Mouse (Mus musculus) frontal cortex, adult 2 months (tissue): ENCODE results near the gene Sun2. TPM values are rescaled to one million over a fixed set of nuclear protein-coding genes. Genes with fewer than 3 reads are reported as not detected.
A peak's percentile ranks its signal among the peaks of the same experiment; 100 is the strongest.

Experiments used
- DNase-seq, 2 experiments: peaks; one replicate each; pipeline ENCODE4 v3.0.0; 2022; ENCODE audit warnings: low spot score in 1 of 2; ENCODE audit errors: extremely low spot score in 1 of 2
- polyA plus RNA-seq: library from polyadenylated mRNA; depleted of rRNA; stranded (reverse); fragments of >200 nt; gene quantifications from 2 replicates; pipeline ENCODE4 v1.2.3, GENCODE M21; 2012

Sun2 gene
- polyA plus RNA-seq, 1 experiment = 30.4 TPM

DNA sequence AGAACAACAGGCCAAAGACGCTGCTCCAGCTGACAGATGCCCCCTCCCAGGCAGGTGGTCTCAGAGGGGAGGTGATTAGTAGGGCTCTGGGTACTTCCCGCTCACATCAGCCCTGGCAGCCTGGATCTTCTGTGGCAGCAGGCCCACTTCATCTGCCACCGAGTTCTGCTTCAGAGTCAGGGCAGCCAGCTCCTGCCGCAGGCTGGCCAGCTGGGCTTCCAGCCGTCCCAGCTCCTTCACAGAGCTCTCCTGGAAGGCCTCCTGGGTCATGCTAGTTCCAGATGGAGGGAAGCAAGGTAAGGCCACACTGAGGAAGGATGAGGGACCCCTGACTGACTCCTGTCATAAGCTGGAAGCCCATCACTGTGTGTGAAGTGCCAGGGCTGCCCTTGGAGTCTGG is 14.0 kb downstream of the Sun2 start:
- DNase-seq = no peak

DNA sequence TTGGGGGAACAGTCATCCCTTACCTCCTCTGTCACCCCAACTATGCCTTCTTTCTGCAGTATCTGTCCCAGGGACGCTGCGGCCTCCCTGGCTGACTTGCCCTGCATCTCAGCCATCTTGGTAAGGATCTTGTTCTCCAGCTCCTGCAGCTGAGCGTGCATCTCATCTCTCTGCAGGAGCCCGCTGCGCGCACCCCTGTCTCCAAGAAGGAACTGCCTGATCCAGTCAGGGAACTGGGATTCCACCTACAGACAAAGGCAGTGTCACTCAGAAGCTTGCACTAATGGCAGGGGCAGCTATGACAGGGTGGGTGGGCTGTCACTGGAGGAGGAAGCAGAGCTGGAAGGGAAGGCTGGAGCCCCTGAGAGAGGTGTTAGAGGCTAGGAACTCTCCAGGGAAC is 14.5 kb downstream of the Sun2 start:
- peak in 1 of 2 experiments; percentile 57 for DNase-seq

DNA sequence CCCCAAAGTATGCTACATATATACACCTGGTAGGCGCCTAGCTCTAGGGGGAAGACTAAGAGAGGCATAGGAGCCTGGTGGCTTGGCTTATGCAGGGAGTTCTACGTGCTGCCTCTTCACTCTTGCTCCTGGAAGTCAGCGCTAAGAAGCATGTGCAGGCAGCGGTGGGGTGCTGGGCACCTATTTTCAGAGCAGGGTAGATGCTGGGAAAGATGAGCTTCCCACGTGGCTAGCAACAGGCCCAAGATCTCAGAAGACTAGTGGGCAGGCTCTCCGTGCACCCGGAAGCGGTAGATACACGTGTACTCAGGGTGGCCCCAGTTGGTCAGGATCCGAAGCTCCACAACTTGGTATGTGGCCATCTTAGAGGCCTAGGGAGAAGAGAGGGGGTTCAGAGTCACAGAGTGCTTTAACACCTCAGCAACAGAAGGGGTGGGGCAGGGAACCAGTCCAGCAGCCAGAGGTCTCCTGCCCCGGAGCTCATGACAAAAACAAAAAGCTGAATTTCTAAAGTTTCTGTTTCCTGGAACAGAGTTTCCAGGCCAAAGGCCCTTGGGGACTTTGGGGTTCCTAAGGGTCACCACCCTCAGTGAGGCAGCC is 17.0 kb downstream of the Sun2 start:
- peak; percentile 61 to 75 for DNase-seq

GRCm38 (mm10) chr15:79723439-79723838 is 18.9 kb downstream of the Sun2 start:
- DNase-seq = peak in 1 of 2 experiments; percentile 59

DNA sequence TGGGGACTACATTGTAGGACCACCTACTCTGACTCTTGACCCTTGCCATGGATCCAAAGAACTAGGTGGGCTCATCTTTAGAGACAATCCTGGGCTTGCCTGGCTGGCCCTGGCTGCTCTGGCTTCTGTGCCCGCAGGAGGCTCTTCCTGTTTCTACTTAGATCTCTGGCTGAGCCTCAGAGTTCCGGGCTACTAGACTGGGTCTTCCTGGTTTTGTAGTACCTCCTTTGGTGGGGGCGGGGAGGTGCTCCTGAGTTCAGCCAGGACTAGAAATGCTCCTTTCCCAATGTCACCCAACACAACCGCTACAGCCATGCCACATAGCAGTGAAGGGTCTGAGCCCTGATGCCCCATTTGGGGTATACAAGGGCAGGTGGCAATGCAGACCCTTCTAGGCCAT is 21.5 kb downstream of the Sun2 start:
- no peak for DNase-seq

- DNase-seq = no peak
These were observed 22.1 kb downstream of the Sun2 start for GRCm38 (mm10) chr15:79720267-79720666.

- DNase-seq = no peak
These were observed 25.6 kb downstream of the Sun2 start for GRCm38 (mm10) chr15:79716710-79717109.

DNA sequence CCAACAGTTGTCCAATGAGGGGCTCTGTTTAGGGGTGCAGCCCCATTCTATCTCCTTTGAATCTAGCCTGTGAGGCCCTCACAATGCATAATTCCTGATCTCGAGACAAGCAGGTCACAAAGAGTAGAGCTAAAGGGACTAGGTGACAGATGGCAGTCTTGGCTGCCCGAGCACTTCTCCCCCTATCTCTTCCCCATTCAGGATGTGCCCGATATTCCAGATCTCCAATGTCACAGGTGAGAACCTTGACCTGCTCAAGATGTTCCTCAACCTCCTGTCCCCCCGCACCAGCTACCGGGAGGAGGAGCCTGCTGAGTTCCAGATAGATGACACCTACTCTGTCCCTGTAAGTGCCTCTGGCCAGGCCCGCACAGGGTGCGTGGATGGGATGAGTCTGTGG is 26.7 kb downstream of the Sun2 start:
- no peak for DNase-seq

GRCm38 (mm10) chr15:79708229-79708822 is 34.0 kb downstream of the Sun2 start:
- DNase-seq = no peak

DNA sequence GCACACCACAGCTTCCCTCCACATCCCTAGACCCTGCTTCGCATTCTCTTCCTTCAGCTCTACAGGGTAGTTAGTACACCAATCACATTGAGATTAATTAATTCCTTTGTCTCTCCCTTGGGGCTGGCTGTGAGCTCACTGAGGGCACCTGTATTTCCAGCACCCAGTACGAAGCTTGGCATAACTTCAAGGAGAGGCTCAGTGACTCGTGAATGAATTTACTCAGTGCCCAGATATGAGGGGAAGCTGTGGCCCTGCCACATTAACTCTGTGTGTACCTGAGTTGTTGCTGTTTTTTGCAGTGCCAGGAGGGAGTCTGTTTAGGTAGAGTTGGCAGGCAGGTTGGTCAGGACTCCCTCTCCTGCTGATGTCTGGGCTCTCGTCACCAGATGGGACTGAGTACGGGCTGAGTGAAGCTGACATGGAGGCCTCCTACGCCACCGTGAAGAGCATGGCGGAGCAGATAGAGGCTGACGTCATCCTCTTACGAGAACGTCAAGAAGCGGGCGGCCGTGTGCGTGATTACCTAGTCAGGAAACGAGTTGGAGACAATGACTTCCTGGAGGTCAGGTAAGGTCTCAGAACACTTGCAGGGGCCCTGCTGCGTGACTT is 35.6 kb downstream of the Sun2 start:
- DNase-seq = no peak

DNA sequence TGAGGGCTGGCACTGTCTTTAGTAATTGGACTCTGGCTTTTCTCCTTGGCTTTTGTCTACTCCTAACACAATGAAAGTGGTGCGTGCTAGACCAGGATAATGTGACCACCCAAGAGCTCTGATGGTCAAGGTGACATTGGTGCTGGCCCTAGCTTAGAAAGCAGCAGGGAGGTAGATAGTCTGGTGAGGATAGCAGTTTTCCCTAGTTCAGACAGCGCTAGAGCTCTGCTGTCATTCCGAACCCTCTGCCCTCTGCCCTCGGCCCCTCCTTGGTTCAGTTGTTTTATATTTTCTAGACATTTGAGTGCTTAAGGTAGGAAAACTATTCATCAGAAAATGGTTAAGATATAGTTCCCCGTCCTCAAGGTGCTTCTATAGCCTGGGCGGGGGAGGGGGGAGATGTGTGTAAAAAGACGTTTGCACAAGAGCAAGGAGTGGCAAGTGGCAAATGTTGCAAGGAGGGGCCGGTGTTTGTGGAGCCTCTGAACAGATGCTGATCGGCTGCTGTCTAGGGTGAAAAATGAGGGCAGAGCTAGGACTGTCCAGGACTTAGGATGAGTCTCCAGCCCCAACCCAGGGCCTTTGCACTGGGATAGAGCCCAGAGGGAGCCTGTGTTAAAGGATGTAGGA is 44.7 kb downstream of the Sun2 start:
- no peak for DNase-seq

DNA sequence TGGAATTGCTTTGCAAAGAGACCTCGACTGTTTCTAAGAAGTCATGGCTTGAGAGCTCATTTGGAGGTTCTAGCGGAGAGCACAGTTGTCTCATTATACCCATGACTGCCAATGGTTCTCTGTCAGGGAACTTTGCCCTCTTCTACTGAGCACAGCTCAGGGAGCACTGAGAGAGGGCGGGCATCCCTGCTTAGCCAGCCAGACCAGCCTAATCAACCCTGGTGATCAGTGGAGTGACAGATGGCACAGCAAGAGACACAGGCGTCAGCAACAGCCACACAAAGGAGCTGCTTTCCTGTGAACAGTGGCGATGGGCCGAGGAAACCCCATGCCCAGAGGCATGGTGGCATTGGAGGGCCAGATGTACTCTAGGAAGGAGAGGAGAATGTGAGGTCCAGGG is 45.3 kb downstream of the Sun2 start:
- DNase-seq = no peak

GRCm38 (mm10) chr15:79696508-79696907 is 45.8 kb downstream of the Sun2 start:
- DNase-seq = no peak

DNA sequence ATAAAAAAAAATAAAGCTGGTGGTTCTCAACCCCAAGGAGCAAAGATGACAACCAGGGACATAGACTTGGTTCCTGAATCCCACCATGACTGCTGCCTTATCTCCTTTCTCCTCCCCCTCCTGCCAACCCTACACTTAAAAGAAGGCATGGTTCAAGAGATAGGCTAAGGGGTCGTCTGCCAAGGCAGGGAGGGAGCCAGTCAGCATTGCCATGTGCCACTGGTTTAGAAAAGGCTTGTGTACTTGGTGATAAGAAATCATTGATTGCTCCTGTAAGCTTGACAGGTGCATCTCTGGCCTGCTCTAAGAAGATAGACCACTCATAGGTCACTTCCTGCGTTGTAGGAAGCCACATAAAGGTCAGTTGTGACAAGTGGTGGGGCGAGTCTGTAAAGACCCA is 46.8 kb downstream of the Sun2 start:
- DNase-seq = no peak

DNA sequence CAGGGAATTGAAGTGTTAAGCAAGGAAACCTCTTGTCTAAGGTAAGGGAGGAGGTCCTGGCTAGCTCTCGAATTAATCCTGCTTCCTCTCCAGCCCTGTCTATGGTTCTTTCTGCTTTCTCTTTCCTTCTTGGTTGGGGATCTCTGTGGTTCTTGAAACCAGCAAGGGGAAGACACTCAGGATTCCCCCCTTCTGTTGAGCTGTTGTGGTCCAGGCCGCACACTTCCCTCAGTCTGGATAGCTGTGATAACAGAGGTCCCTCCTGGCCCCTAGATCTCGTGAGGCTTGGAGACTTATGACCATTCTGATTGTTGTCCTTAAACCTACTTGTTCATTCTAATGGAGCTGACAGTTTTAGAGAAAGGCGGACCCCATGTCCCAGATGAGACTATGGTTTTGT is 47.8 kb downstream of the Sun2 start:
- no peak for DNase-seq

DNA sequence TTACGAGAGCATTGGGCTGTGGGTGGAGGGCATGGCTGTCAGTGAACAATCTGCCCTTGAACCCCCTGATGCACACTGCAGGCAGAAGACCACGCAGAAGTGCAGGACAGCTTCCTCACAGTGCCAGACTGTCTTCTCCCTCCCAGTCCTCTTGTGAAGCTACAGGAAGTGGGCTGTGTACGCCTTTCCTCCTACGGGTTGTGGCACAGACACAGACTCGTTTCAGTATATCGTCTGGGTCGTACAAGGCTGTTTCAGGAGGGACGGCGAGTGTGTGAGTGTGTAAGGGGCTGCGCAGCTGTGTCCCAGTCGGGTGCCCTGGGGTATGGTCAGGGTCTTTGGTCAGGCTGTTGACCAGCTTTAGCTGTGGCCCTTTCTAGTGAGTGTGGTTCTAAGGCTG is 48.6 kb downstream of the Sun2 start:
- no peak for DNase-seq

GRCm38 (mm10) chr15:79692334-79692733 is 50.0 kb downstream of the Sun2 start:
- DNase-seq = no peak

- no peak for DNase-seq
These were observed 51.3 kb downstream of the Sun2 start for GRCm38 (mm10) chr15:79691023-79691508.

- peak; percentile 99 to 100 for DNase-seq
These were observed 51.8 kb downstream of the Sun2 start, which contains the start of gene Gtpbp1 for GRCm38 (mm10) chr15:79690426-79691022. Gene Gtpbp1, plus strand, starts transcription at chr15:79690845.

GRCm38 (mm10) chr15:79689662-79690425 is 52.5 kb downstream of the Sun2 start:
- DNase-seq = no peak
